Mouse (Mus musculus) intestine, embryonic 16.5 days (tissue): ENCODE results near the gene Clca3b. TPM values are rescaled to one million over a fixed set of nuclear protein-coding genes. Genes with fewer than 3 reads are reported as not detected.
"Not testable (repeated sequence)": the region's sequence is repeated elsewhere in the genome, so short reads cannot be mapped to it uniquely, and the experiment has no call there.

ENCODE experiments used
- ATAC-seq: fragments of 200-750 bp; cut with Nextera tagmentation; 2 replicates; pipeline ENCODE4 v1.8.0; 2017; ENCODE audit warnings: moderate TSS enrichment, moderate library complexity
- H3K27ac ChIP-seq: fragments of 300-500 bp; sonication (generic); 2 replicates; pipeline ENCODE4 v1.5.1; 2014; ENCODE audit warnings: mild to moderate bottlenecking, low read length
- H3K27me3 ChIP-seq: fragments of 300-500 bp; sonication (generic); replicated peaks from 2 replicates; pipeline ENCODE4 v1.6.1; 2014; ENCODE audit warnings: low read length, control low read depth, mixed read lengths; ENCODE audit not compliant: control insufficient read depth, insufficient read depth
- H3K36me3 ChIP-seq: fragments of 300-500 bp; sonication (generic); 2 replicates; pipeline ENCODE4 v1.6.1; 2014; ENCODE audit warnings: low read length, control low read depth; ENCODE audit not compliant: control insufficient read depth, insufficient read depth
- H3K4me1 ChIP-seq: fragments of 300-500 bp; sonication (generic); 2 replicates; pipeline ENCODE4 v1.6.1; 2014; ENCODE audit warnings: low read length, control low read depth, mixed read lengths; ENCODE audit not compliant: control insufficient read depth, insufficient read depth
- H3K4me2 ChIP-seq: fragments of 300-500 bp; sonication (generic); 2 replicates; pipeline ENCODE4 v1.6.1; 2014; ENCODE audit warnings: low read depth, low read length, control low read depth
- H3K4me3 ChIP-seq: fragments of 300-500 bp; sonication (generic); 2 replicates; pipeline ENCODE4 v1.5.1; 2014; ENCODE audit warnings: mild to moderate bottlenecking, low read length
- H3K9ac ChIP-seq: fragments of 300-500 bp; sonication (generic); 2 replicates; pipeline ENCODE4 v1.6.1; 2014; ENCODE audit warnings: low read depth, low read length
- H3K9me3 ChIP-seq: fragments of 300-500 bp; sonication (generic); 2 replicates; pipeline ENCODE4 v1.6.1; 2016; ENCODE audit warnings: low read length, control low read depth; ENCODE audit not compliant: control insufficient read depth
- WGBS: fragments of 180-500 bp; shearing (Covaris S2); extraction: QIAGEN DNeasy Blood & Tissue Kit; methylation state at CpG from one replicate; pipeline ENCODE4 v1.1.7; 2014; 5-methylcytosine and 5-hydroxymethylcytosine counted together
- polyA plus RNA-seq: library from polyadenylated mRNA; unstranded; fragments of >200 nt; fragmentation: Nextera tagmentation; extraction: Ambion mirVana; gene quantifications from 2 replicates; pipeline ENCODE4 v1.2.1, GENCODE M21; 2015

Gene Clca3b
- polyA plus RNA-seq, 1 experiment from 2014 or later = 6.4 TPM

DNA sequence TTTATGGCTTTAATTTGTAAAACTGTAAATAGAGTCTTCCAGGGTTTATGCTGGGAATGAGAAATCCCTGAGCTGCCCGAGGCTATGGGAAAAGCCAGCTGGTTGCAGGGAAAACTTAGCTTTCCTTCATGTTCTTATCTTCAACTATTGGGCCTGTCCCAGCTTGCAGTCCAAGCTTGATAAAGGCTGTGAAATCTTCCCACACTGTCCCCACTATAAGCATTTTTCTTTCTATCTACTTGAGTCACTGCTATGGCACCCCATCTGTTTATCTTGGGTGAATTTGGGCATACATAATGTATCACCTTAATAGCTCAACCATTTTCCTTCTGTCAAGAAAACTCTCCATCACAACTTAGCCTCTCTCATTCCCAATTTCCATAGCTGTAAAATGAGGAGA, 28.5 kb downstream of the Clca3b start:
- WGBS = 45% methylated on average over 1 of the region's 1 CpGs
- Histone ChIP-seq H3K36me3 (no peaks in the 10 kb centered on the region), H3K9me3 (no peaks in the 10 kb centered on the region), H3K4me3 (no peak overlapping the region), H3K9ac (no peak overlapping the region), H3K27me3 (no peaks in the 10 kb centered on the region), H3K4me1 (0 out of 2 replicates have a peak, but pooled peaks cover 4% of the 10 kb centered on the region), H3K27ac (no peak overlapping the region), H3K4me2 (no peak overlapping the region)
- peak; percentile 36; the same call in 1 of the 2 replicates for ATAC-seq

DNA sequence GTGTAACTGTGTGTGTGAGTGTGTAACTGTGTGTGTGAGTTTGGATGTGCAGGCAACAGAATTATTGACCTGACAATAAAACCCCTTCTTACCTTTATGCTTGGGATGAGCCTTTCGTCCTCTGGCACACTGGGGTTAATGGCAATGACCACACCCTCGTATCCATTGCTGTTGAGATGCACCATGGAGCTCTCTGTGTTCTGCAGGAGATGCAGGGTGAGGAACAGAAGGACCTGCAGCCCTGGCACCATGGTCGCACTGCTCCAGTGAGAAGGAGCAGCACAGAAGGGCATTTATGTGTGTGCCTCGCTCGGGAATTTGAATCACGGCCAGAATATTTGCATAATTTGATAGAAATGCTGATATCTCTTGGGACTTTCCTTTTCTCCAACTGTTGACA, 29.9 kb downstream of the Clca3b start, which contains the start of gene Clca3a2:
Gene Clca3a2, minus strand, starts transcription at position 276 of the 400 bp plus-strand sequence.
- peak; percentile 67 for ATAC-seq

DNA sequence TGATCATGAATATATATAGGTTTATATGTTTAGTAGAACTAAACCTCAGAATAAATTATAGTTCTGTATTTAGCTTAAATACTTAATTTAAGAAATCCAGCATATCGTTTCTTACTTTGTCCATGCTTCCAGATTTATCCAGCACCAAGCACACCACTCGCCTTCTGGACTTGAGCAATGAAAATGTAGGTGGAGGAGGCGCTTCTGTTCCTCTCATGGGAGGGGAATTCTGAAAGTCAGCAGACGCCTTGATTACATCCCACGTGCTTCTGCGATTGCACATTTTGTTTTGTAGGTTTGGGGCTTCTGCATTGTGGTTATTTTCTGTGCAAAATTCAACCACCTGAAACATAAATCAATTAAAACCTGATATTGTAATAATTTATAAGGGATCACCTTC, 35.8 kb downstream of the Clca3b start:
- H3K27ac ChIP-seq, H3K4me3 ChIP-seq, H3K9ac ChIP-seq, H3K4me2 ChIP-seq, ATAC-seq, H3K9me3 ChIP-seq, H3K27me3 ChIP-seq, H3K36me3 ChIP-seq, H3K4me1 ChIP-seq: not testable (repeated sequence)
- WGBS = 92% methylated on average over 6 of the region's 6 CpGs

More for the DNA sequence above, 29.9 kb downstream of the Clca3b start, which contains the start of gene Clca3a2:
- WGBS = 51% methylated on average over 5 of the region's 6 CpGs
- not testable (repeated sequence) for H3K27me3 ChIP-seq, H3K4me2 ChIP-seq, H3K9ac ChIP-seq, H3K4me1 ChIP-seq, H3K36me3 ChIP-seq, H3K9me3 ChIP-seq, H3K4me3 ChIP-seq, H3K27ac ChIP-seq

- H3K36me3 ChIP-seq = no peaks in the 10 kb centered on the region
- no peak overlapping the region for H3K4me3 ChIP-seq
- H3K27ac ChIP-seq = no peak overlapping the region
- H3K27me3 ChIP-seq = no peaks in the 10 kb centered on the region
- WGBS = 35% methylated on average over 3 of the region's 3 CpGs
- no peak for ATAC-seq
- no peaks in the 10 kb centered on the region for H3K4me1 ChIP-seq
- H3K4me2 ChIP-seq = no peak overlapping the region
- H3K9me3 ChIP-seq = no peaks in the 10 kb centered on the region
- H3K9ac ChIP-seq = no peak overlapping the region
Measured at GRCm38 (mm10) chr3:144811821-144812220, 37.3 kb downstream of the Clca3b start.

GRCm38 (mm10) chr3:144808153-144808925, 40.8 kb downstream of the Clca3b start:
- H3K4me2 ChIP-seq, ATAC-seq, H3K9ac ChIP-seq, H3K27me3 ChIP-seq, H3K27ac ChIP-seq, H3K4me3 ChIP-seq, H3K36me3 ChIP-seq, H3K9me3 ChIP-seq, H3K4me1 ChIP-seq: not testable (repeated sequence)
- 70% methylated on average over 14 of the region's 17 CpGs for WGBS

DNA sequence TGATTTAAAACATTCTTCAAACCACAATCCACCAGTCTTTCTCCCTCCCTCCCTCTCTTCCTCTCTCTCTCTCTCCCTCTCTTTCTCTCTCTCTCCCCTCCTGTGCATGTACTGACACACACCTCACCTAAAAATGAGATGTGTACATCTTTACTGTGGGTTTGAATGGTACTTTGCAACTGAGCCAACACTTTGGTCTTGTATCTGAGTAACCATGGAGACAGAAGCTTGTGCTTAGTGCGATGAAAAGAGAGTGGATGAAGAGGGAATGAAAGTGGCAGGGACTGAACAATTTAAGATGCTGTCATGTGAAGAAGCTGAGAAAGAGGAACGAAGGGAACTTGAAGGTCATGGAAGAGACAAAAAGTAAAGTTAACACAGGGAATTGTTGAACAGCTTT, 42.5 kb downstream of the Clca3b start:
- H3K4me1 ChIP-seq, H3K9ac ChIP-seq, ATAC-seq, H3K4me2 ChIP-seq, H3K27ac ChIP-seq, H3K36me3 ChIP-seq, H3K4me3 ChIP-seq, H3K9me3 ChIP-seq, H3K27me3 ChIP-seq: not testable (repeated sequence)
- WGBS = 62% methylated on average over 2 of the region's 2 CpGs

DNA sequence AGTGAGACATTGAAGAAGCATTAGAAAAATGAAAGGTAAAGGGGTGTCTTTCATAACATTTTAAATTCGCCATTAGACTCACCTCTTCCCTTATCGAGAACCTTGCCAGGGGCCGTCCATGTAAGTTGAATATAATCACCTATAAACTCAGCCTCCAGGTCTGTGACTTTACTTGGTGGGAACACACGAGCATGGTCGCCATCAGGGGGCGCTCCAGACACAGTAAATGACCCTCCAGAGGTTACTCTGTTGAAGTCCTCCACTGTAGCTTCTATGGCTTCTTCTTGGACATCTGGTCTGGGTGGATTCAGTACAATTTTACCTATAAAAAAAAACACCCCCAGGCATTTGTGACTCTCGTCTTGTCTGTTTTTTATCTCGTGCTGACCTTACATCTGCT, 47.3 kb downstream of the Clca3b start:
- no peak for ATAC-seq
- H3K27me3 ChIP-seq = no peaks in the 10 kb centered on the region
- no peak overlapping the region for H3K9ac ChIP-seq
- WGBS = 36% methylated on average over 8 of the region's 8 CpGs
- H3K9me3 ChIP-seq = no peaks in the 10 kb centered on the region
- H3K4me3 ChIP-seq = no peak overlapping the region
- no peaks in the 10 kb centered on the region for H3K4me1 ChIP-seq
- H3K4me2 ChIP-seq = no peak overlapping the region
- no peaks in the 10 kb centered on the region for H3K36me3 ChIP-seq
- H3K27ac ChIP-seq = no peak overlapping the region

GRCm38 (mm10) chr3:144785181-144786148, 63.7 kb downstream of the Clca3b start:
- Histone ChIP-seq H3K36me3 (no peaks in the 10 kb centered on the region), H3K9ac (no peak overlapping the region), H3K9me3 (no peaks in the 10 kb centered on the region), H3K4me3 (no peak overlapping the region), H3K27ac (no peak overlapping the region), H3K4me1 (no peaks in the 10 kb centered on the region), H3K4me2 (no peak overlapping the region), H3K27me3 (no peaks in the 10 kb centered on the region)
- ATAC-seq = no peak
- WGBS = 72% methylated on average over 11 of the region's 11 CpGs
